Mouse (Mus musculus) brain, embryonic 14.5 days (tissue): ENCODE results near the gene Itgb3. TPM values are rescaled to one million over a fixed set of nuclear protein-coding genes. Genes with fewer than 3 reads are reported as not detected.
A peak's percentile ranks its signal among the peaks of the same experiment; 100 is the strongest.

Experiments
- DNase-seq: peaks from one replicate; pipeline ENCODE4 v3.0.0-alpha.2; 2011; ENCODE audit warnings: low read depth
- CTCF ChIP-seq: fragments of 200-500 bp; IDR thresholded peaks from 2 replicates; pipeline ENCODE4 v1.5.1; 2012; ENCODE audit warnings: inconsistent platforms, mild to moderate bottlenecking, moderate library complexity, borderline replicate concordance; ENCODE audit not compliant: insufficient read depth, insufficient read length; ENCODE audit errors: extremely low read depth
- POLR2A ChIP-seq: fragments of 200-500 bp; IDR thresholded peaks from 2 replicates; pipeline ENCODE4 v1.6.1; 2012; ENCODE audit warnings: mild to moderate bottlenecking, inconsistent platforms, borderline replicate concordance; ENCODE audit not compliant: poor library complexity, insufficient read depth, insufficient read length, severe bottlenecking; ENCODE audit errors: extremely low read depth
- polyA plus RNA-seq: library from polyadenylated mRNA; depleted of rRNA; stranded (reverse); fragments of >200 nt; gene quantifications from 2 replicates; pipeline ENCODE4 v1.2.3, GENCODE M21; 2012

Gene Itgb3
- polyA plus RNA-seq, 1 experiment = 1.9 TPM

DNA sequence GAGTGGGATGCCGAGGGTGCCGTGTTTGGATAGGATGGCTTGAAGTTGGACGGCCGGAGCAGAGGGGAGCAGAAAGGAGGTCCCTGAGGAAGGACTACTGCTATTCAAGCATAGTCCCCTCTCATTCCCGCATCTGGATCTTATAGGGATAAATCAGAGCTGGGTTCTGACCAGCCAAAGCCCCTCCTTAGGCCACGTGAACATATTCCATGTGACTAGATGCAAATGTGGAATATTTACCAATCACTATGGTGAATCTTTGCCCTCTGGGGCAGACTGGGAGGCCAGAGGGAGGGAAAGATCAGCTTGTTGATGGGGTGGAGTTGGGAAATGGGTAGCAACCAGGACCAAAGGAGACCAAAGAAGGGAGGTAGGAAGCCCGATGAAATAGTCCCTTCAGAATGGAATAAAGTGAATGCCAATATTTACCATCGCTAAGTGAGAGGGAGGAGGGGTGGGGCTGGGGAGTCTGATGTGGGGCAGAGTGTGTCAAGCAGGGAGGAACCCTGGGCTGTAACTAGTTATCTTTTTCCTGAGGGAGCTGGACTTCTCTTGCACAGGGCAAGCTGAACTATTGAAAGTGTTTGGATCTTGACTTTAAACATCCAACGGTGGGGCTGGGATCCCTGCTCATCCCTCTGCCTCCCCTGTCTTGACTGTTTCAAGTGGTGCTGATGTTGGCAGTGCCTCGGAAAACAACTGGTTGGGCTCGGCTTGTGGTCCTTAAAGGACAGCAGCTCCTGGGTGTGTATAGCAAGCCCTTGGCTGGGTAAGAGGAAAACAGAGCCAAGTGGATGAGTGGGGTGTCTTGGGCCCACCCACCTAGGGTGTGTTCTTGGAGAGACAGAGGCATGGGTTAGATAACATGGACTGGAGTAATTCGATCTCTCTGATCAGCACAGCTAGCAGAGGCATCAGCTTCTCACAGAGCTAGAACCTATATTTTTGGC lies 17.9 kb downstream of the Itgb3 start:
- TF ChIP-seq POLR2A (no peak), CTCF (no peak)

DNA sequence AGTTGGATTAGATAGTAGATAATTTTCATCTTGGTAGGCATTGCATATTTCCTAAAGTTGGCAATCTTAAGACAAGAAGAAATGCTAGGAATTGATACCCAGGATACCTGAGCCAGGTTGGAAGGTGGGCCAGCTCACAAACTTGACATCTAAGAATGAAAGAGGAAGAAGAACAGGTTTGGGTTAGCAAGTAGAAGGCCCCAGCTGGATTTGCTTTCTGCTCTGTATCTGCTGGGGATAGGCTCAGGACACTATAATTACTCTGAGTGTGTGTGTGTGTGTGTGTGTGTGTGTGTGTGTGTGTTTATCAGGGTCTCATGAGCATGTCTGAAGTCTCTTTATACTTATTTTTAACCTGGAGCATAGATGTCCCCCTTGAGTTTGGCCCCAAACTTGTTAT lies 18.8 kb downstream of the Itgb3 start:
- DNase-seq = no peak
- TF ChIP-seq POLR2A = no peak
- TF ChIP-seq CTCF = no peak

More for the DNA sequence above, 17.9 kb downstream of the Itgb3 start:
- DNase-seq = peak; percentile 54

DNA sequence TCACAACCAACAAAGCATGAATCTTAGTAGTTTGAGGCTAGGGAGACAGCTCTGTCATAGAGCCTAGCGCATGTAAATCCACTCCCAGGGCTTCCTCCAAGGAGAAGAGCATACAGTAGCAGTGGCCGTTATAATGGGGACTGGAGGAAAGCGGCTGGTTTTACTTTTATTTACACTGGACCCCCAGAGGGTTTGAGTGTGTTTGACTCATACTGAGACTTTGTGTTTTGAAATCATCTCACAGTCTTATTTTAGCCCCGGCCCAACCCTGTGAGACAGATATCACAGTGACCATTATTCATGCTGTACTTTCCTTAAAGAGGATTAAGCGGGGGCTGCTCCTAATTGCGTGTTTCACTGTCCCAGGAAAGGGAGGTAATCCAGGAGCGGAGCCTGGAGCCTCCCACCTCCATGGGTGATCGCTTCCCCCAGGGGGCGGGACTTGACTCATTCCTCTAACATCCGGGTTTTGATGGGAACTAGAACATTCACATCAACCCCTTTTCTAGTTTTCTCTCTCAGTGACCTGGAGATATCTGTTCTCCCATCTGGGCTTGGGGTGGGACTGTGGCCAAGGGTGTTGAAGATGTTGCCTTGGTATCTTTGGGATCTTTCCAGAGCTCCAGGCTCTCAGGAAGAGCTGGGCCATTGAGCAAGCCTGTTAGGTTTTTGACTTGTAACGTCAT lies 20.0 kb downstream of the Itgb3 start:
- DNase-seq = no peak
- TF ChIP-seq POLR2A (no peak), CTCF (no peak)

DNA sequence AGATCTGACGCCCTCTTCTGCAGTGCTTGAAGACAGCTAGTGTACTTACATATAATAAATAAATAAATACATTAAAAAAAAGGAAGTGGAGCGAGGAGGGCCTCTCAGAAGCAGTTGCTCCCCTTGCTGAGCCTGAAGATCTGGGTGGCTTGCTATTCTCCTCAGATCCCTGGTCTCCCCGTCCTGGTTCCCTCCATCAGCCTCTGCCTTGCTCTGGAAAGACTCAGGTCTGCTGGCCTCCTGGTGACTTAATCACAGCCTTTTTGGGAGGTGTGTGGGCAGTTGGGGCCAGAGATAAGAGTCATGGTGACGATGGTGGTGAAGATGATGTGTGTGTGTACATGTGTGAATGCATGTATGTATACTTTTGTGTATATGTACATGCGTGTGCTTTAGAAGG lies 20.8 kb downstream of the Itgb3 start:
- no peak for DNase-seq
- no peak for TF ChIP-seq POLR2A
- no peak for TF ChIP-seq CTCF

DNA sequence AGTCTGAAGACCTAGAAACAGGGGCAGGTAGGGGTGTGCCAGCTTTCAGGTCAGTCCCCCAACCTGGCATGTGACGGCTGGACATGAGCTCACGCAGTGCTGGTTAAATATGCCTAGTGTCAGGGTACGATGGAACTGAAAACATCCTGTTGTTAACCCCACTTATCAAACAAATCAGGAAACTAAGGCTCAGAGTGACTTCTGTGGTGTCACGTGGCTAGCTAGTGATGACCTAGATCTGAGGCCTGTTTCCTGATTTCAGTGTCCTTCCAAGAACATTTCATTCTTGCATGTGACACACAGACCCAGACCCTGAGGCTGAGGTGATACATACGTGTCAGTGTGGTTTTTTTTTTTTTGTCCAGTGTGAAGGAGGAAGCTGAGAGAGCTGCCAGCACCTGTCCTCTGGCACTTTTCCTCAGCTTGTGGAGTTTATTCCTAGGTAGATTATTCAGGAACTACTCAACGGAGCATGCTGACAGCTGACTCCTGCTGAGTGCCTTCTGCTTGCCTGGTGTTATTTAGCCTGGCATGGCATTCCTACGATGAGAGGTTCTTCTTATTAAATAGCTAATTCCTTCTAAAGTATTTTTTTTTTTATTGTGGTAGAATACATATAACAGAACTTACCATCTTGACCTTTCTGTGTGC lies 22.5 kb downstream of the Itgb3 start:
- TF ChIP-seq CTCF = no peak
- DNase-seq = no peak

DNA sequence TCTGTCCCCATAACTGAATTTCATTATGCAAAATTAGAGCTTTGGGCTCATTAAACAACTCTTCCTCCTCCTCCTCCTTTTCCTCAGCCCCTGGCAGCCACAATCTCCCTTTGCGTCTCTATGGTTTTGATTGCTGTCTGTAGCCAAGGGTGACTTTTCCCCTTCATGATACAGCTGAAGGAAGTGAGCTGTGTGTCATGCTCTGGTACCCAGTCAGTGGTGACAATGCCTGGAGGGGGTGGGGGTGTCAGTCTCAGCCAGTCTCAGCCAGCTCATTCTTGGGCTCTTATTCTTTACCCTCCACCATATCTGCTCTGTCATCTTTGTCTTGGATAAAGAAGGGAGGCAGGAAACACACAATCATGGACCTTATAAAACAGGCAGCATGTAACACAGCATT lies 23.5 kb downstream of the Itgb3 start:
- TF ChIP-seq CTCF (no peak), POLR2A (no peak)
- no peak for DNase-seq

DNA sequence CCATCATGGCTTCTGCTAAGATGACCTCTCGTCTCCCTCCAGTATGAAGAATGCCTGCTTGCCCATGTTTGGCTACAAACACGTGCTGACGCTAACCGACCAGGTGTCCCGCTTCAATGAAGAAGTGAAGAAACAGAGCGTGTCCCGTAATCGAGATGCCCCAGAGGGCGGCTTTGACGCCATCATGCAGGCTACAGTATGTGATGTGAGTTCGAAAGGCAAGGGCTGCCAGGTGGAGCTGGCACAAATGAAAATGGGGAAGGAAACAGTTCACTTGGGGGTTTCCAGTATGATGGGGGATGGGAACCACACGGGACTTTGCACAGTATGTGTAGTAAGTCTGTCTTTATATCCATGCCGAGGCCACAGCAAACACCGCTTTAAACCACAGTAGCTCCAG lies 29.2 kb downstream of the Itgb3 start:
- TF ChIP-seq CTCF (no peak), POLR2A (no peak)

DNA sequence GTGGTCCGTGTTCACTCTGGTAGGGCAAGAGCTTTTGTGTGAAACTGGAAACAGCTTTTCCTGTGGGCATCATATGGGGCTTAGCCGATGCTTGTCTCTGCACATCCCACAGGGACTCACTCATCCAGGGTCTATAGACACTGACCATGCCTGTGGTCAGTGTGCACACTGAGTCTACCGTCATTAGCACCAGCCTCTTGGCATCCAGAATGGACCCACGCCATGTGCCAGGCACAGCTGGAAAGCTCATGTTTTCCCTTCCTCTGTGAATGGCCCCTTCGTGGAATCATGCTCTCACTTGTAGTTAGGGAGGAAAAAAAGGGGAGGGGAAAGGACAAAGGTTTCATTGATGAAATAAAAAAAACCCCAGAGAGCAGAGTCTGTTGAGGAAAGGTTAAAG lies 30.2 kb downstream of the Itgb3 start:
- TF ChIP-seq CTCF (no peak), POLR2A (no peak)
- DNase-seq = no peak

More for the DNA sequence above, 29.2 kb downstream of the Itgb3 start:
- no peak for DNase-seq

DNA sequence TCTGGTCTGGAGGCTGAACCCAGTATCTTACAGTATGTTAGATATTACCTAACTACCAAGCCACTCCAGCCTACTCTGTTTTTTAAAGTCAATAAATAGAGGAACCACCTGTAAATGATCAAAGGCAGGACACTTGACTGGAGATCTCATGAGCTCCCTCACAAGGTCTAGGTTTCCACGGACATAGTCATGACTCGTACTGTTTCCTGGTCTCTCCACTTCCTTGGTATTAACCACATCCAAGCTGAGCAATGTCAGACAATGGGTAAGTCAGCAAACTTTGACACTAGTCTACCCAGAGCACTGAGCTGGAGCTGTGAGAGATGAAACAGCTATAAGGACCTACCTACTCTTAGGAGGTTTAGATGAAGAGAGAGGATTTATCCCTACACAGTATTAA lies 31.1 kb downstream of the Itgb3 start:
- TF ChIP-seq POLR2A (no peak), CTCF (no peak)
- no peak for DNase-seq

DNA sequence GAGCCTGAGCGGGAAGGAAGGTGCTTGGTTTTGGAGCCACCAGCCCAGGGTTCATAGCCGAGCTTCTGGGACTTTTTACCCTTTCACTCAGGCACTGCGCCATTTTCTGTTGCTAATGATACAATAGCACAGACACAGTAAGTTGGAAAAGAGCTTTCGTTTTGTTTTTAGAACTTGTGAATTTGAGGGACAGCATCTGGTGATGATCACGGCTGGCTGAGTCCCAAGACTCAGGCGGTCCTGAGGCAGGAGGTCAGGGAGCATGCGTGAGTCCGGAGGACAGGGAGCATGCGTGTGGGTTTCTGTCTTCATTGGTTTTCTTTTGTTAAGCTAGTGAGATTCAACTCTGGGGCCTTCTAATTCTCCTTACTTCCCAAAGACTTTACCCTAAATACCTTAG lies 31.8 kb downstream of the Itgb3 start:
- DNase-seq = no peak
- no peak for TF ChIP-seq CTCF
- TF ChIP-seq POLR2A = no peak

DNA sequence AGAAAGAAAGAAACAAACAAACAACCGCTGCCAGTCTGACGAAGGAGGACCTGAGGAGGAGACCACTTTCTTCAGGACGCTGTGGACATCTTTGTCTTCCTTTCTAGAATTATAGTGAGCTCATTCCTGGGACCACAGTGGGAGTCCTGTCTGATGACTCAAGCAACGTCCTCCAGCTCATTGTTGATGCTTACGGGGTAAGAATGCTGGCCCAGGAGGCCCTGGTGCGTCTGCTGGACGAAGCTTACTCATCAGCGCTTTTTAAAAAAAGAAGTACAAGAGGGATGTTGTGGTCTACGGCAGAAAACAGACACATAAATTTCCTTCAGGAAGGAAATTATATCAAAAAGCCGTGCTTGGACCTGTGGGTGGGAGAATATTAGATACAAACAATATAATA lies 33.1 kb downstream of the Itgb3 start:
- TF ChIP-seq POLR2A (no peak), CTCF (no peak)

DNA sequence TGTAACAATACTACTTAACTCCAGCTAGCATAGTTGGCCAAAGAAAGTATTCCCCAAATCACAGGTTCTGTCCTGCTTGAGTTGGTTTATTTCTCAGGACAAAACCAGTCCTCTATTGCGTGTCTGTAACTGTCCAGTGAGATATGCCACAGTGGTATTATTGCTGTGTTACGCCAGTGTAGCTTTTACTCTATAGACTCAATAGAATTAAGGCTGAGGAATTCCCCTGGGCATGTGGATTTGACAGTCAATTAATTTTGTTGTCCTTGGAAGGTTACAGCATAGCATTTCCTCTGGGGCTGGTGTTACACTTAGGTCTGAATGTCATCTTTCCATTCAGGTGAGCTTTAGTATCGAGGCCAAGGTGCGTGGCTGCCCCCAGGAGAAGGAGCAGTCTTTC lies 35.4 kb downstream of the Itgb3 start:
- TF ChIP-seq POLR2A = no peak
- no peak for TF ChIP-seq CTCF
- DNase-seq = no peak

More for the DNA sequence above, 33.1 kb downstream of the Itgb3 start:
- no peak for DNase-seq

DNA sequence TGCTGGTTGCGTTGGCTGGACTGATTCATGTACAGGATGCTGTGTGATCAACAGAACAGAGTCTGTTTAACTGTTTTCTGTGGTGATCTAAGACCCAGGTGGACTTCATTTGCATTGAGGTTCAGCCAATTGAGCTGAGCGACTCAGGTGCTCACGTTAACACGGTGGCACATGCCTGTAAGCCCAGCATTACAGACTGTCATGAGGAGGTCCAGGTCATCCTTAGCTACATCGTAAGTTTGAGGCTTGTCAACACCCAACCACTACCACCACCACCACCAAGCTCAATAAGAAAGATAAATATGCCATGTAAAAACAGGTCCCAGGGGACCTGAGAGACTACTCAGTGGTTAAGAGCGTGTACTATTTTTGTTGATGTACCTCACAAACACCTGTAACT lies 37.6 kb downstream of the Itgb3 start:
- TF ChIP-seq POLR2A (no peak), CTCF (no peak)

More for the DNA sequence above, 37.6 kb downstream of the Itgb3 start:
- no peak for DNase-seq
